Mouse (Mus musculus): Measurements from ENCODE around the gene Utp20. TPM values are rescaled to one million over a fixed set of nuclear protein-coding genes. Genes with fewer than 3 reads are reported as not detected.
"Not testable (repeated sequence)": the region's sequence is repeated elsewhere in the genome, so short reads cannot be mapped to it uniquely, and the experiment has no call there.

Utp20 gene
- total and polyA plus RNA-seq, 2 experiments from 2014 or later = 3.8 to 5.0 TPM

DNA sequence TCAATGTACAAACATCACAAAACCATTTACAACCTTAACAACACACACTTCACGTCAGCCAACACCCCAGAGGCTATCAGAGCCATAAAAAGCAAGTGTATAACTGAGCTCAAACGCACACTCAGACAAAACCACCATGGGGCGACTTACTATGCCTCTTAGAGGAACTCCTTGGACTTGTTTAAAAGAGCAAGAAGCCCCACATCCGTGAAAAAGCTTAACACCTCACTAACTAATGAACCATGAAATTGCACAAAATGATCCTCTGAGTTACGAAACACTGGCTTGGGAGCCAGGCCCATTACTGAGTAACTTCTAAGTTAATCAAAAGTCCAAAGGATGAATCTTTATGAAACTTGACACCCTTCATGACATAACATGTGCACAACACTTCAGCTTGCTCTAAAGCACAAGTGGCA, 42.1 kb downstream of the Utp20 start:
- H3K4me2 ChIP-seq (ENCODE audit: low read depth, low read length) = no peak overlapping the region
- no peaks in the 10 kb centered on the region for H3K27me3 ChIP-seq (ENCODE audit: control insufficient read depth, insufficient read depth, low read length)
- TF ChIP-seq CTCF (IDR thresholded peaks at IDR 0.05; ENCODE audit: low read depth) (no peak), EP300 (IDR thresholded peaks at IDR 0.05; ENCODE audit: low read depth) (no peak)
- DNase-seq (ENCODE audit: low spot score) (no peak), ATAC-seq (ENCODE audit: insufficient read depth, low read depth) (no peak)
- H3K36me3 ChIP-seq (replicated peaks; ENCODE audit: control insufficient read depth, insufficient read depth, low read length) = peaks cover 45% of the 10 kb centered on the region
- no peaks in the 10 kb centered on the region for H3K9me3 ChIP-seq (replicated peaks; ENCODE audit: control insufficient read depth, low read length)
- no peak overlapping the region for H3K9ac ChIP-seq (replicated peaks; ENCODE audit: low read depth, low read length)
- no peak overlapping the region for H3K27ac ChIP-seq (ENCODE audit: low read depth)
- no peak overlapping the region for H3K4me3 ChIP-seq (ENCODE audit: low read depth, low read length)
- WGBS = 87% methylated on average over 5 of the region's 5 CpGs
- H3K4me1 ChIP-seq (ENCODE audit: control insufficient read depth, insufficient read depth) = no peaks in the 10 kb centered on the region

DNA sequence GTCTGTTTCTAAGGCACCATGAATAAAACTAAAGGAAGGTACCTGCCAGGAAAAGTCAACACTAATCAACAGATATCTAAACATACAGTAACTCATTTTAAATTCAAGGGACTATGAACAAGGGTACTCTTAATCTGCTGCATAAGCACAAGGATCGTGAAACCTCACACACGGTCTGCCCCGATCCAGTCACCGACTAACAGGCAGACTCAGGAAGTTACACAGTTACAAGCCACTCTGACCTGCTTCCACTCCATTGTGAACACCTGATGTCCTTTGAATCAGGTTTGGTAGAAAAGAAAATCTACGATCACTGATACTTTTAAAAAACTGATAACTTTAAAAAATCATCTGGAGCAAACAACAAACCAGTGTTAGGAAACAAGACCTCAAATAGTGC, 42.7 kb downstream of the Utp20 start:
- ATAC-seq (ENCODE audit: insufficient read depth, low read depth) (no peak), DNase-seq (ENCODE audit: low spot score) (no peak)
- no peak overlapping the region for H3K9ac ChIP-seq (replicated peaks; ENCODE audit: low read depth, low read length)
- no peak overlapping the region for H3K27ac ChIP-seq (ENCODE audit: low read depth)
- H3K36me3 ChIP-seq (replicated peaks; ENCODE audit: control insufficient read depth, insufficient read depth, low read length) = peaks cover 44% of the 10 kb centered on the region
- no peak overlapping the region for H3K4me2 ChIP-seq (ENCODE audit: low read depth, low read length)
- H3K4me1 ChIP-seq (ENCODE audit: control insufficient read depth, insufficient read depth) = no peaks in the 10 kb centered on the region
- no peak for TF ChIP-seq EP300 (IDR thresholded peaks at IDR 0.05; ENCODE audit: low read depth)
- TF ChIP-seq CTCF (IDR thresholded peaks at IDR 0.05; ENCODE audit: low read depth) = no peak
- 89% methylated on average over 5 of the region's 5 CpGs for WGBS
- no peaks in the 10 kb centered on the region for H3K9me3 ChIP-seq (replicated peaks; ENCODE audit: control insufficient read depth, low read length)
- no peak overlapping the region for H3K4me3 ChIP-seq (ENCODE audit: low read depth, low read length)
- H3K27me3 ChIP-seq (ENCODE audit: control insufficient read depth, insufficient read depth, low read length) = no peaks in the 10 kb centered on the region

DNA sequence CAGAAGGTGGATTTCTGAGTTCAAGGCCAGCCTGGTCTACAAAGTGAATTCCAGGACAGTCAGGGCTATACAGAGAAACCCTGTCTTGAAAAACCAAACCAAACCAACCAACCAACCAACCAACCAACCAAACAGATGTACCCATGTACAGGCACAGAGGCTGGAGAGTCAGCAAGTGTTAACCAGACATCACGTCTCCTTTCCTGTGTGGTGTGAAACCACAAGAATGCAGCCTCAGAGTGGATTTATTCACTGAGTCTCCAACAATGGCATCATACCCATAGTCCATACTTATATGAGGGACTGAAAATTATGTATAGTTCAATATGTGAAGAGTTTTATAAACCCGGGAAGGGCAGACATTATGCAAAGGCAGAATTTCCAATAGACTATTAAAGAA, 43.5 kb downstream of the Utp20 start:
- H3K4me1 ChIP-seq (ENCODE audit: control insufficient read depth, insufficient read depth); H3K27me3 ChIP-seq (ENCODE audit: control insufficient read depth, insufficient read depth, low read length); H3K4me2 ChIP-seq (ENCODE audit: low read depth, low read length); H3K9ac ChIP-seq (replicated peaks; ENCODE audit: low read depth, low read length); H3K9me3 ChIP-seq (replicated peaks; ENCODE audit: control insufficient read depth, low read length); DNase-seq (ENCODE audit: low spot score); H3K4me3 ChIP-seq (ENCODE audit: low read depth, low read length); H3K27ac ChIP-seq (ENCODE audit: low read depth); ATAC-seq (ENCODE audit: insufficient read depth, low read depth): not testable (repeated sequence)
- H3K36me3 ChIP-seq (replicated peaks; ENCODE audit: control insufficient read depth, insufficient read depth, low read length) = peaks cover 42% of the 10 kb centered on the region
- WGBS = 80% methylated on average over 2 of the region's 2 CpGs

DNA sequence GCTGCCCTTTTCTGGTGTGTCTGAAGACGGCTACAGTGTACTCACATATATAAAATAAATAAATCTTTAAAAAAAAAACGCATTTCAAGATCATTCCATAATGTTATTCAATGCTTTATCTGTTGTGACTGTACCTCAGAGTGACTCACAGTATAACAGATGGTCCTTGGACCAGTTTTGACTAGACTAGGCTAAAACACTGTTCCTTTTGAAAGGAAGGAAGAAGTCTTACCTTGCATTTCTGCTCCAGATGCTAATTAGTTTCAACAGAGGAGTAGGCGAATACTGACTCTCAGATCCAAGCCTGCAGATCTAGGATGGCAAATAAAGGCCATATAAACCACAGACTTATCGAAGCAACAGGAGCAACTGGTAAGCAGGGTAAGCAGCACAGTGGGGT, 45.9 kb downstream of the Utp20 start:
- Histone ChIP-seq H3K4me1 (ENCODE audit: control insufficient read depth, insufficient read depth) (no peaks in the 10 kb centered on the region), H3K27ac (ENCODE audit: low read depth) (no peak overlapping the region), H3K9me3 (replicated peaks; ENCODE audit: control insufficient read depth, low read length) (no peaks in the 10 kb centered on the region), H3K27me3 (ENCODE audit: control insufficient read depth, insufficient read depth, low read length) (no peaks in the 10 kb centered on the region), H3K36me3 (replicated peaks; ENCODE audit: control insufficient read depth, insufficient read depth, low read length) (peaks cover 37% of the 10 kb centered on the region), H3K4me3 (ENCODE audit: low read depth, low read length) (no peak overlapping the region), H3K9ac (replicated peaks; ENCODE audit: low read depth, low read length) (no peak overlapping the region), H3K4me2 (ENCODE audit: low read depth, low read length) (no peak overlapping the region)
- TF ChIP-seq EP300 (IDR thresholded peaks at IDR 0.05; ENCODE audit: low read depth) (no peak), CTCF (IDR thresholded peaks at IDR 0.05; ENCODE audit: low read depth) (no peak)
- DNase-seq (ENCODE audit: low spot score) (no peak), ATAC-seq (ENCODE audit: insufficient read depth, low read depth) (no peak)
- 84% methylated on average over 4 of the region's 4 CpGs for WGBS

DNA sequence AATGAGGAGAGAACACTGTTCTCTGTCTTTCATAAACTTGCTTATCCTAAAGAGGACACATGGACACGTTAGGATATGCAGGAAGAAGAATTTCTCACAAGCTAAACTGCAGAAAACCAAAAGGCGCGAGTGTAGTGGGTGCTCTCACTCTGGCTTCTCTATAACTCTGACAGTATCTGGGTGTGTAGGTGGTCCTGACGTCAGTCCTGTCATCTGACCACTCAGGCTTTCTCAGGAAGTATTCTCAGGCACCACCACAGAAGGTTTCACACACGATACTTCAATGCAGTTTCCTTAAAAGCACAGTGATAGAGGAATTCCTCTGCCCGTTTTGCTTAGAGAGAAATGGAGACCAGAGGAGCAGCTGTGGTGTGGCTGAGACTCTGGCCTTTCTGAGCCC, 50.4 kb downstream of the Utp20 start:
- Histone ChIP-seq H3K27me3 (ENCODE audit: control insufficient read depth, insufficient read depth, low read length) (no peaks in the 10 kb centered on the region), H3K9me3 (replicated peaks; ENCODE audit: control insufficient read depth, low read length) (no peaks in the 10 kb centered on the region), H3K27ac (ENCODE audit: low read depth) (no peak overlapping the region), H3K4me3 (ENCODE audit: low read depth, low read length) (no peak overlapping the region), H3K4me1 (ENCODE audit: control insufficient read depth, insufficient read depth) (no peaks in the 10 kb centered on the region), H3K4me2 (ENCODE audit: low read depth, low read length) (no peak overlapping the region), H3K9ac (replicated peaks; ENCODE audit: low read depth, low read length) (no peak overlapping the region), H3K36me3 (replicated peaks; ENCODE audit: control insufficient read depth, insufficient read depth, low read length) (peaks cover 48% of the 10 kb centered on the region)
- no peak for TF ChIP-seq CTCF (IDR thresholded peaks at IDR 0.05; ENCODE audit: low read depth)
- no peak for TF ChIP-seq EP300 (IDR thresholded peaks at IDR 0.05; ENCODE audit: low read depth)
- DNase-seq (ENCODE audit: low spot score) = no peak
- WGBS = 81% methylated on average over 6 of the region's 6 CpGs
- ATAC-seq (ENCODE audit: insufficient read depth, low read depth) = no peak

DNA sequence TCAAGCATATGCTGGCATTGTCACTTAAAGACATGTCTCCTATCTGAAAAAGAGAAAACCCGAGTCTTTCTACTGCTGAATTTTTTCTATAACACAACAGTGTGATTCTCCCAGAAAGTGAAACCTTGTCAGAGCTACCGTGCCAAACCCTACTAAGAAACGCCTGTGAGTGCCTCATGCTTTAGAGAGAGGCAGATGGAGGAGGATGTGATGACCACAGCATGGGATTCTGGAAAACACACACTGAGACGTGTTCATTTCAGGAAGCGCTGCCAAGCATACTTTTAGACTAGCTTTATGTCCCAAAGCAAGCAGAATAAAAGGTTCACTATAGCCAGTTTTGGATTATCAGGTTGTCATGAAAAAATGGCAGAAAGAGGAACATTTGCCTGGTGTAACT, 53.6 kb downstream of the Utp20 start:
- not testable (repeated sequence) for H3K4me2 ChIP-seq (ENCODE audit: low read depth, low read length); H3K9ac ChIP-seq (replicated peaks; ENCODE audit: low read depth, low read length); H3K27ac ChIP-seq (ENCODE audit: low read depth); H3K9me3 ChIP-seq (replicated peaks; ENCODE audit: control insufficient read depth, low read length); ATAC-seq (ENCODE audit: insufficient read depth, low read depth); H3K4me1 ChIP-seq (ENCODE audit: control insufficient read depth, insufficient read depth); H3K4me3 ChIP-seq (ENCODE audit: low read depth, low read length); DNase-seq (ENCODE audit: low spot score); H3K27me3 ChIP-seq (ENCODE audit: control insufficient read depth, insufficient read depth, low read length)
- 84% methylated on average over 5 of the region's 5 CpGs for WGBS
- peaks cover 68% of the 10 kb centered on the region for H3K36me3 ChIP-seq (replicated peaks; ENCODE audit: control insufficient read depth, insufficient read depth, low read length)

All from heart, postnatal 0 days (tissue).